In genomic region chr5:88375808-88376207, GRCm38 (mm10) we compare ENCODE assay signal across 23 mouse cellular contexts. TPM values are rescaled to one million over a fixed set of nuclear protein-coding genes. Genes with fewer than 3 reads are reported as not detected.
DNase-seq lines count a peak whose midpoint lies in the region; ATAC-seq and TF ChIP-seq lines count a peak whose summit lies in the region.
"Had no signal": no experiment of that assay in that cellular context is flagged by ENCODE, and none has a peak within 500 bp of the region (broad histone marks: within the 10 kb centered on the region; RNA-seq: fewer than 3 reads in every experiment).

TSS of gene Amtn (plus strand) at chr5:88376108.

- H3K4me1 ChIP-seq in hindbrain, embryonic 14.5 days (replicated peaks; ENCODE audit: control insufficient read depth, insufficient read depth, low read length) = no peaks in the 10 kb centered on the region
- H3K4me1 ChIP-seq in hindbrain, embryonic 11.5 days (replicated peaks; ENCODE audit: control insufficient read depth, insufficient read depth, low read length) = no peaks in the 10 kb centered on the region
- no peaks in the 10 kb centered on the region for H3K4me1 ChIP-seq in lung, embryonic 14.5 days (ENCODE audit: insufficient read depth)
- H3K4me1 ChIP-seq in lung, postnatal 0 days (ENCODE audit: insufficient read depth, low read depth, low read length) = no peaks in the 10 kb centered on the region

- no peak within 1 kb of the TSS for H3K4me2 ChIP-seq in hindbrain, embryonic 14.5 days (replicated peaks)
- no peak within 1 kb of the TSS for H3K4me2 ChIP-seq in hindbrain, embryonic 11.5 days (replicated peaks; ENCODE audit: low read depth, low read length)
- no peak within 1 kb of the TSS for H3K4me2 ChIP-seq in lung, embryonic 14.5 days
- H3K4me2 ChIP-seq in lung, postnatal 0 days (replicated peaks; ENCODE audit: low read depth, low read length) = no peak within 1 kb of the TSS

- H3K9ac ChIP-seq in hindbrain, embryonic 14.5 days = no peak within 1 kb of the TSS
- no peak within 1 kb of the TSS for H3K9ac ChIP-seq in hindbrain, embryonic 11.5 days (ENCODE audit: low read depth, low read length)
- no peak within 1 kb of the TSS for H3K9ac ChIP-seq in lung, embryonic 14.5 days
- no peak within 1 kb of the TSS for H3K9ac ChIP-seq in lung, postnatal 0 days (replicated peaks; ENCODE audit: low read depth)

- no peaks in the 10 kb centered on the region for H3K9me3 ChIP-seq in hindbrain, embryonic 14.5 days (ENCODE audit: control insufficient read depth, low read length)
- H3K9me3 ChIP-seq in hindbrain, embryonic 11.5 days (ENCODE audit: control insufficient read depth, low read length) = no peaks in the 10 kb centered on the region
- H3K9me3 ChIP-seq in lung, embryonic 14.5 days (ENCODE audit: low read depth, low read length) = no peaks in the 10 kb centered on the region
- H3K9me3 ChIP-seq in lung, postnatal 0 days (ENCODE audit: low read length) = no peaks in the 10 kb centered on the region
- H3K9me3 ChIP-seq: G1E had no signal

- DNase-seq in hindbrain, embryonic 14.5 days (ENCODE audit: low spot score) = peak; percentile 19
- no peak for DNase-seq in hindbrain, embryonic 11.5 days (ENCODE audit: low spot score)
- peak; percentile 2 for DNase-seq in lung, embryonic 14.5 days
- no peak for DNase-seq in lung, postnatal 36 days
- peak; percentile 21 for DNase-seq in lung, postnatal 0 days (ENCODE audit: low spot score)
- no peak for DNase-seq in lung, postnatal 10 days
- DNase-seq: adrenal gland, adult 2 months; adrenal gland, adult 8-10 months; adrenal gland, postnatal 10 days; adrenal gland, postnatal 14 days; adrenal gland, postnatal 25 days; adrenal gland, postnatal 36 days; B cell, adult 2 months; cerebellum, adult 11 months; cerebellum, adult 11-12 months; cerebellum, adult 18-20 months had no signal

- TF ChIP-seq CTCF in lung, embryonic 14.5 days (IDR thresholded peaks at IDR 0.05; ENCODE audit: low read depth) = no peak
- no peak for TF ChIP-seq CTCF in lung, postnatal 0 days (IDR thresholded peaks at IDR 0.05)

- WGBS in hindbrain, embryonic 14.5 days = 90% methylated on average over 4 of the region's 4 CpGs
- 92% methylated on average over 4 of the region's 4 CpGs for WGBS in hindbrain, embryonic 11.5 days
- 54% methylated on average over 4 of the region's 4 CpGs for WGBS in lung, embryonic 14.5 days
- WGBS in lung, postnatal 0 days = 55% methylated on average over 4 of the region's 4 CpGs

- no peak within 1 kb of the TSS for H3K27ac ChIP-seq in hindbrain, embryonic 14.5 days
- H3K27ac ChIP-seq in hindbrain, embryonic 11.5 days (ENCODE audit: low read depth, low read length) = no peak within 1 kb of the TSS
- no peak within 1 kb of the TSS for H3K27ac ChIP-seq in lung, embryonic 14.5 days (ENCODE audit: low read depth)
- no peak within 1 kb of the TSS for H3K27ac ChIP-seq in lung, postnatal 0 days (ENCODE audit: low read length)

- ATAC-seq in hindbrain, embryonic 14.5 days (ENCODE audit: low FRiP score) = no peak
- ATAC-seq in hindbrain, embryonic 11.5 days (ENCODE audit: low FRiP score) = no peak
- no peak for ATAC-seq in lung, embryonic 14.5 days (ENCODE audit: insufficient read depth)
- ATAC-seq in lung, postnatal 0 days = no peak
- ATAC-seq: activated CD4-positive, CD25-positive, alpha-beta regulatory T cell, adult 4 months; CD4-positive, CD25-positive, alpha-beta regulatory T cell, adult 4 months; Patski had no signal

- H3K36me3 ChIP-seq in hindbrain, embryonic 14.5 days (replicated peaks; ENCODE audit: control insufficient read depth, insufficient read depth) = no peaks in the 10 kb centered on the region
- H3K36me3 ChIP-seq in hindbrain, embryonic 11.5 days (ENCODE audit: control insufficient read depth, insufficient read depth, low read length) = no peaks in the 10 kb centered on the region
- H3K36me3 ChIP-seq in lung, embryonic 14.5 days (ENCODE audit: insufficient read depth) = no peaks in the 10 kb centered on the region
- H3K36me3 ChIP-seq in lung, postnatal 0 days (ENCODE audit: insufficient read depth, low read length) = no peaks in the 10 kb centered on the region
- H3K36me3 ChIP-seq: G1E had no signal

- H3K4me3 ChIP-seq in hindbrain, embryonic 14.5 days (replicated peaks; ENCODE audit: low read length) = no peak within 1 kb of the TSS
- H3K4me3 ChIP-seq in hindbrain, embryonic 11.5 days (ENCODE audit: low read depth, low read length) = no peak within 1 kb of the TSS
- no peak within 1 kb of the TSS for H3K4me3 ChIP-seq in lung, embryonic 14.5 days (ENCODE audit: low read depth, low read length)
- H3K4me3 ChIP-seq in lung, postnatal 0 days (ENCODE audit: low read depth, low read length) = no peak within 1 kb of the TSS

- no peaks in the 10 kb centered on the region for H3K27me3 ChIP-seq in hindbrain, embryonic 14.5 days (ENCODE audit: control insufficient read depth, insufficient read depth, low read length)
- H3K27me3 ChIP-seq in hindbrain, embryonic 11.5 days (ENCODE audit: control insufficient read depth, insufficient read depth, low read length) = no peaks in the 10 kb centered on the region
- H3K27me3 ChIP-seq in lung, embryonic 14.5 days (ENCODE audit: insufficient read depth, low read length) = no peaks in the 10 kb centered on the region
- no peaks in the 10 kb centered on the region for H3K27me3 ChIP-seq in lung, postnatal 0 days (replicated peaks; ENCODE audit: insufficient read depth, low read length)
- H3K27me3 ChIP-seq: CH12.LX had no signal

- TF ChIP-seq EP300 in lung, postnatal 0 days (IDR thresholded peaks at IDR 0.05) = no peak

RNA-seq across cellular contexts. Expression of gene Amtn, which starts in this region (rescaled TPM):
- not detected in 2 replicates for polyA plus RNA-seq in hindbrain, embryonic 14.5 days (2014; fragmentation: Nextera tagmentation; extraction: Ambion mirVana)
- not detected in 2 replicates for polyA plus RNA-seq in hindbrain, embryonic 11.5 days (2014; fragmentation: Nextera tagmentation; extraction: Ambion mirVana)
- not detected in 2 replicates for polyA plus RNA-seq in lung, embryonic 14.5 days (2014; fragmentation: Nextera tagmentation; extraction: Ambion mirVana)
- polyA plus RNA-seq in lung, postnatal 0 days (2015; fragmentation: Nextera tagmentation; extraction: Ambion mirVana) = 0.13 and 0.23 TPM in 2 replicates
- polyA plus RNA-seq: activated CD4-positive, CD25-positive, alpha-beta regulatory T cell, adult 4 months; adrenal gland, adult 2 months; brain, embryonic 14.5 days; C2C12; CD4-positive, CD25-positive, alpha-beta regulatory T cell, adult 4 months; G1E; Patski had no signal

Comparison
In these comparisons a context has a peak if more than half of its experiments do, and no peak if none do; other contexts are left out.
1. Peak in DNase-seq in hindbrain, embryonic 14.5 days; RNA of the gene not detected or under 1 TPM.
2. Peak in DNase-seq in lung, embryonic 14.5 days; RNA of the gene not detected or under 1 TPM.
3. Peak in DNase-seq in lung, postnatal 0 days; RNA of the gene not detected or under 1 TPM.